Mouse (Mus musculus) MEL (cell line): ENCODE data around the gene 4833423E24Rik.

ENCODE experiments used
- CTCF ChIP-seq, 3 experiments: IDR thresholded peaks in 2 of 3; conservative IDR thresholded peaks in 1 of 3; 2 replicates each; pipeline ENCODE4 v1.5.1; 2011 to 2012; ENCODE audit warnings: low read length in 3 of 3, low read depth in 2 of 3, mild to moderate bottlenecking in 2 of 3, improper control_type of control experiment in 1 of 3, inconsistent platforms in 1 of 3, mixed read lengths in 1 of 3, moderate library complexity in 1 of 3; ENCODE audit not compliant: control insufficient read depth in 1 of 3, insufficient read depth in 1 of 3, poor library complexity in 1 of 3, severe bottlenecking in 1 of 3
- MEF2A ChIP-seq: IDR thresholded peaks from 2 replicates; pipeline ENCODE4 v1.6.1; 2014; ENCODE audit warnings: low read depth, mild to moderate bottlenecking, inconsistent platforms, low read length, improper control_type of control experiment; ENCODE audit not compliant: poor library complexity, insufficient replicate concordance, severe bottlenecking; ENCODE audit errors: extremely low read depth
- MYC ChIP-seq: IDR thresholded peaks from 2 replicates; pipeline ENCODE4 v1.6.1; 2011; ENCODE audit warnings: low read depth, mild to moderate bottlenecking, low read length, improper control_type of control experiment, moderate library complexity
- NELFE ChIP-seq: IDR thresholded peaks from 2 replicates; pipeline ENCODE4 v1.6.1; 2011; ENCODE audit warnings: low read depth, low read length, improper control_type of control experiment
- POLR2A ChIP-seq, 2 experiments: IDR thresholded peaks; 2 replicates each; pipeline ENCODE4 v1.6.1; 2011 to 2012; ENCODE audit warnings: low read length in 2 of 2, mild to moderate bottlenecking in 2 of 2, control low read depth in 1 of 2, improper control_type of control experiment in 1 of 2, low read depth in 1 of 2, moderate library complexity in 1 of 2; ENCODE audit not compliant: control insufficient read depth in 1 of 2, insufficient read depth in 1 of 2, poor library complexity in 1 of 2
- RCOR1 ChIP-seq: IDR thresholded peaks from 2 replicates; pipeline ENCODE4 v1.6.1; 2012; ENCODE audit warnings: low read depth, mild to moderate bottlenecking, inconsistent platforms, low read length, improper control_type of control experiment
- USF2 ChIP-seq, 2 experiments: IDR thresholded peaks; 2 replicates each; pipeline ENCODE4 v1.6.1; 2011 to 2012; ENCODE audit warnings: improper control_type of control experiment in 2 of 2, low read length in 2 of 2, borderline replicate concordance in 1 of 2, inconsistent platforms in 1 of 2, low read depth in 1 of 2, mild to moderate bottlenecking in 1 of 2; ENCODE audit not compliant: insufficient read depth in 1 of 2

DNA sequence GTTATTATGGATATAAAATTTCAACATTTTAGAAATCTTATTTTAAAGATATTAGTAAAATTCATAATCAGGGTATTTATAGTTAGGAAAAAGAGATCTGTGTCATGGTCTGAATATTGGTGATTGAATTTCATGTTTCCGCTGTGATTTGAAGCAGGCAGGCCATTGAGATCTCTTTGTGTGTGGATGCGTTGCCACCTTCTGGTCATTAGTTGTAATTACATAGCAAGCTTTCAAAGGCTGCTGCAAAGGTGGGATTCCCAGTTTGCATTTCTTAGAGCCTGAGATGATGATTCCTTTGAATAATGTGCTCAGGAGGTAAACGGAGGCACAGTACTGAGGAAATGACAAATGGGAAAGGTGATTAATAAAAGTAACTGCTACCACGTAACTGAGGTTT is 42.4 kb upstream of the 4833423E24Rik start:
- TF ChIP-seq CTCF (IDR thresholded peaks at IDR 0.05 in 2 of 3, conservative IDR thresholded peaks at IDR 0.05 in 1 of 3; ENCODE audit: control insufficient read depth in 1 of 3, insufficient read depth in 1 of 3, low read depth in 2 of 3, low read length in 3 of 3, poor library complexity in 1 of 3, severe bottlenecking in 1 of 3) (peak; percentile 67 to 78 (median 70)), MYC (no peak), RCOR1 (no peak), USF2 (IDR thresholded peaks at IDR 0.05; ENCODE audit: borderline replicate concordance in 1 of 2, insufficient read depth in 1 of 2, low read depth in 1 of 2, low read length in 2 of 2) (no peak), NELFE (no peak), POLR2A (IDR thresholded peaks at IDR 0.05; ENCODE audit: control insufficient read depth in 1 of 2, insufficient read depth in 1 of 2, low read depth in 1 of 2, low read length in 2 of 2, poor library complexity in 1 of 2) (no peak), MEF2A (no peak)
